In genomic region chr15:20666650-20667049, GRCm38 (mm10) we compare ENCODE assay signal across 33 mouse cellular contexts. TPM values are rescaled to one million over a fixed set of nuclear protein-coding genes. Genes with fewer than 3 reads are reported as not detected.
"Had no signal": no experiment of that assay in that cellular context is flagged by ENCODE, and none has a peak within 500 bp of the region (broad histone marks: within the 10 kb centered on the region; RNA-seq: fewer than 3 reads in every experiment).

Acot10 (minus strand) TSS chr15:20666750.

- H3K36me3 ChIP-seq: limb, embryonic 10.5 days; limb, embryonic 12.5 days; limb, embryonic 13.5 days; limb, embryonic 15.5 days; liver, embryonic 12.5 days; liver, embryonic 13.5 days; liver, embryonic 15.5 days; lung, embryonic 15.5 days; midbrain, embryonic 10.5 days; midbrain, embryonic 12.5 days; midbrain, embryonic 13.5 days; midbrain, embryonic 15.5 days had no signal

- H3K4me3 ChIP-seq: left cerebral cortex, adult 2 months; limb, embryonic 10.5 days; limb, embryonic 12.5 days; limb, embryonic 13.5 days; limb, embryonic 15.5 days; liver, embryonic 12.5 days; liver, embryonic 13.5 days; liver, embryonic 15.5 days; lung, embryonic 15.5 days; megakaryocyte, embryonic 14.5 days; midbrain, embryonic 10.5 days; midbrain, embryonic 12.5 days; midbrain, embryonic 13.5 days; midbrain, embryonic 15.5 days; myocyte had no signal

- H3K4me1 ChIP-seq: limb, embryonic 10.5 days; limb, embryonic 12.5 days; limb, embryonic 13.5 days; limb, embryonic 15.5 days; liver, embryonic 12.5 days; liver, embryonic 13.5 days; liver, embryonic 15.5 days; lung, embryonic 15.5 days; megakaryocyte, embryonic 14.5 days; midbrain, embryonic 10.5 days; midbrain, embryonic 12.5 days; midbrain, embryonic 13.5 days; midbrain, embryonic 15.5 days had no signal

- H3K27ac ChIP-seq: left cerebral cortex, adult 2 months; limb, embryonic 10.5 days; limb, embryonic 12.5 days; limb, embryonic 13.5 days; limb, embryonic 15.5 days; liver, embryonic 12.5 days; liver, embryonic 13.5 days; liver, embryonic 14.5 days; liver, embryonic 15.5 days; lung, embryonic 15.5 days; macrophage; midbrain, embryonic 10.5 days; midbrain, embryonic 12.5 days; midbrain, embryonic 13.5 days; midbrain, embryonic 15.5 days had no signal

- H3K27me3 ChIP-seq: limb, embryonic 12.5 days; limb, embryonic 13.5 days; limb, embryonic 15.5 days; liver, embryonic 12.5 days; liver, embryonic 13.5 days; liver, embryonic 15.5 days; lung, embryonic 15.5 days; megakaryocyte, embryonic 14.5 days; midbrain, embryonic 12.5 days; midbrain, embryonic 13.5 days; midbrain, embryonic 15.5 days had no signal

- DNase-seq: left cerebral cortex, postnatal 4 days; liver; liver, embryonic 13.5 days; liver, postnatal 0 days; lung, adult 18-20 months; lung, adult 2 months; lung, postnatal 10 days; lung, postnatal 14 days; lung, postnatal 36 days; lung, postnatal 4 days; midbrain, embryonic 14.5 days had no signal

RNA-seq across cellular contexts. Expression of gene Acot10, which starts in this region (rescaled TPM):
- polyA plus RNA-seq: limb, embryonic 10.5 days; limb, embryonic 11.5 days; limb, embryonic 12.5 days; limb, embryonic 15.5 days; liver, adult 2 months; liver, embryonic 11.5 days; liver, embryonic 12.5 days; liver, embryonic 13.5 days; liver, embryonic 15.5 days; liver, embryonic 16.5 days; liver, postnatal 0 days; lung, adult 2 months; lung, embryonic 16.5 days; macrophage; midbrain, embryonic 11.5 days had no signal
